Mouse (Mus musculus): ENCODE results near the gene Exd1.
A peak's percentile ranks its signal among the peaks of the same experiment; 100 is the strongest.
"Not testable (repeated sequence)": the region's sequence is repeated elsewhere in the genome, so short reads cannot be mapped to it uniquely, and the experiment has no call there.

Exd1 gene

GRCm38 (mm10) chr2:119542106-119542505 is 5.3 kb downstream of the Exd1 start:
- DNase-seq (ENCODE audit: low spot score in 2 of 2): peak; percentile 26 to 30

GRCm38 (mm10) chr2:119538802-119539201 is 8.6 kb downstream of the Exd1 start:
- DNase-seq (ENCODE audit: low spot score in 2 of 2): no peak

- no peak for DNase-seq (ENCODE audit: low spot score in 2 of 2)
Observed at GRCm38 (mm10) chr2:119525422-119525821, 22.0 kb downstream of the Exd1 start.

GRCm38 (mm10) chr2:119523836-119524235 is 23.6 kb downstream of the Exd1 start:
- DNase-seq (ENCODE audit: low spot score in 2 of 2): no peak

- DNase-seq (ENCODE audit: low spot score in 2 of 2): peak; percentile 4
Observed at GRCm38 (mm10) chr2:119520550-119520949, 26.9 kb downstream of the Exd1 start.

- no peak for DNase-seq (ENCODE audit: low spot score in 2 of 2)
Observed at GRCm38 (mm10) chr2:119516811-119517210, 30.6 kb downstream of the Exd1 start.

GRCm38 (mm10) chr2:119514026-119514522 is 33.4 kb downstream of the Exd1 start:
- DNase-seq (ENCODE audit: low spot score in 2 of 2): no peak

GRCm38 (mm10) chr2:119512292-119512691 is 35.1 kb downstream of the Exd1 start:
- no peak for DNase-seq (ENCODE audit: low spot score in 2 of 2)

GRCm38 (mm10) chr2:119510856-119511255 is 36.6 kb downstream of the Exd1 start:
- DNase-seq (ENCODE audit: low spot score in 2 of 2): no peak

GRCm38 (mm10) chr2:119508518-119508917 is 38.9 kb downstream of the Exd1 start:
- DNase-seq (ENCODE audit: low spot score in 2 of 2): not testable (repeated sequence)

GRCm38 (mm10) chr2:119507108-119507507 is 40.3 kb downstream of the Exd1 start:
- no peak for DNase-seq (ENCODE audit: low spot score in 2 of 2)

GRCm38 (mm10) chr2:119500965-119501652 is 46.3 kb downstream of the Exd1 start:
- no peak for DNase-seq (ENCODE audit: low spot score in 2 of 2)

- no peak for DNase-seq (ENCODE audit: low spot score in 2 of 2)
Observed at GRCm38 (mm10) chr2:119498859-119499258, 48.6 kb downstream of the Exd1 start.

- no peak for DNase-seq (ENCODE audit: low spot score in 2 of 2)
Observed at GRCm38 (mm10) chr2:119496082-119496481, 51.3 kb downstream of the Exd1 start.

- no peak for DNase-seq (ENCODE audit: low spot score in 2 of 2)
Observed at GRCm38 (mm10) chr2:119491953-119492352, 55.5 kb downstream of the Exd1 start.

GRCm38 (mm10) chr2:119486488-119486887 is 60.9 kb downstream of the Exd1 start:
- DNase-seq (ENCODE audit: low spot score in 2 of 2): no peak

- DNase-seq (ENCODE audit: low spot score in 2 of 2): no peak
Observed at GRCm38 (mm10) chr2:119482307-119482706, 65.1 kb downstream of the Exd1 start.

GRCm38 (mm10) chr2:119478397-119478749 is 69.1 kb downstream of the Exd1 start:
- no peak for DNase-seq (ENCODE audit: low spot score in 2 of 2)

GRCm38 (mm10) chr2:119477571-119478396 is 69.6 kb downstream of the Exd1 start, which contains the start of gene Ino80:
Gene Ino80, minus strand, starts transcription at chr2:119477687.
- DNase-seq (ENCODE audit: low spot score in 2 of 2): peak; percentile 97 to 98

- DNase-seq (ENCODE audit: low spot score in 2 of 2): peak; percentile 44 to 50
Observed at GRCm38 (mm10) chr2:119476621-119477391, 70.6 kb downstream of the Exd1 start.

GRCm38 (mm10) chr2:119476166-119476565 is 71.3 kb downstream of the Exd1 start:
- no peak for DNase-seq (ENCODE audit: low spot score in 2 of 2)
